Mouse (Mus musculus) thymus, adult 2 months (tissue): ENCODE data around the gene Rsbn1. TPM values are rescaled to one million over a fixed set of nuclear protein-coding genes. Genes with fewer than 3 reads are reported as not detected.

Experiments used
- DNase-seq: peaks from one replicate; pipeline ENCODE4 v3.0.0; 2021
- H3K27ac ChIP-seq: fragments of 200-500 bp; 2 replicates; pipeline ENCODE4 v1.5.1; 2012; ENCODE audit warnings: low read length, control low read depth; ENCODE audit not compliant: control insufficient read depth, insufficient read depth
- H3K27me3 ChIP-seq: fragments of 200-500 bp; 2 replicates; pipeline ENCODE4 v1.6.1; 2012; ENCODE audit warnings: mild to moderate bottlenecking, low read length, moderate library complexity, mixed read lengths; ENCODE audit not compliant: control insufficient read depth, insufficient read depth
- H3K36me3 ChIP-seq: fragments of 200-500 bp; 2 replicates; pipeline ENCODE4 v1.6.1; 2012; ENCODE audit warnings: mild to moderate bottlenecking, low read length, moderate library complexity; ENCODE audit not compliant: control insufficient read depth, insufficient read depth
- H3K4me1 ChIP-seq: fragments of 200-500 bp; replicated peaks from 2 replicates; pipeline ENCODE4 v1.6.1; 2012; ENCODE audit warnings: low read length; ENCODE audit not compliant: control insufficient read depth, insufficient read depth
- H3K4me3 ChIP-seq: fragments of 200-500 bp; 2 replicates; pipeline ENCODE4 v1.5.1; 2012; ENCODE audit warnings: mild to moderate bottlenecking, low read length, control low read depth, moderate library complexity; ENCODE audit not compliant: control insufficient read depth, insufficient read depth
- CTCF ChIP-seq: fragments of 200-500 bp; IDR thresholded peaks from 2 replicates; pipeline ENCODE4 v1.5.1; 2012; ENCODE audit warnings: mild to moderate bottlenecking, control low read depth, low read length, moderate library complexity, borderline replicate concordance; ENCODE audit not compliant: control insufficient read depth, poor library complexity, insufficient read depth; ENCODE audit errors: extremely low read depth
- POLR2A ChIP-seq: fragments of 200-500 bp; IDR thresholded peaks from 2 replicates; pipeline ENCODE4 v1.6.1; 2012; ENCODE audit warnings: mild to moderate bottlenecking, low read length, control low read depth, moderate library complexity; ENCODE audit not compliant: control insufficient read depth, poor library complexity, insufficient read depth; ENCODE audit errors: extremely low read depth
- WGBS: fragments of 180-500 bp; shearing (Covaris S2); methylation state at CpG from one replicate; pipeline ENCODE4 v1.1.7; 2018; 5-methylcytosine and 5-hydroxymethylcytosine counted together
- polyA plus RNA-seq: library from polyadenylated mRNA; depleted of rRNA; stranded (reverse); fragments of >200 nt; gene quantifications from 2 replicates; pipeline ENCODE4 v1.2.3, GENCODE M21; 2012

Gene Rsbn1
- polyA plus RNA-seq, 1 experiment = 10.9 TPM

- DNase-seq = peak; percentile 45
- Histone ChIP-seq H3K36me3 (peaks cover 13% of the 10 kb centered on the region; the same call in 1 of the 2 replicates), H3K27ac (no peak overlapping the region; the same call in 1 of the 2 replicates), H3K4me1 (no peaks in the 10 kb centered on the region), H3K27me3 (no peaks in the 10 kb centered on the region), H3K4me3 (no peak overlapping the region)
- 19% methylated on average over 6 of the region's 6 CpGs for WGBS
- no peak for TF ChIP-seq CTCF
- no peak for TF ChIP-seq POLR2A
These were observed 13.6 kb downstream of the Rsbn1 start for GRCm38 (mm10) chr3:103927511-103927910.

GRCm38 (mm10) chr3:103944794-103945562, 31.1 kb downstream of the Rsbn1 start:
- 98% methylated on average over 1 of the region's 1 CpGs for WGBS
- no peak for DNase-seq
- Histone ChIP-seq H3K4me1 (no peaks in the 10 kb centered on the region), H3K27me3 (no peaks in the 10 kb centered on the region), H3K27ac (no peak overlapping the region), H3K36me3 (no peaks in the 10 kb centered on the region), H3K4me3 (no peak overlapping the region)
- no peak for TF ChIP-seq CTCF
- no peak for TF ChIP-seq POLR2A

- H3K36me3 ChIP-seq = no peaks in the 10 kb centered on the region
- no peak for DNase-seq
- TF ChIP-seq CTCF (no peak), POLR2A (no peak)
- H3K27me3 ChIP-seq = no peaks in the 10 kb centered on the region
- no peak overlapping the region for H3K27ac ChIP-seq
- H3K4me1 ChIP-seq = no peaks in the 10 kb centered on the region
- H3K4me3 ChIP-seq = no peak overlapping the region
- 96% methylated on average over 7 of the region's 7 CpGs for WGBS
These were observed 34.7 kb downstream of the Rsbn1 start for GRCm38 (mm10) chr3:103948666-103949065.

- Histone ChIP-seq H3K4me1 (no peaks in the 10 kb centered on the region), H3K27me3 (no peaks in the 10 kb centered on the region), H3K27ac (no peak overlapping the region), H3K4me3 (no peak overlapping the region), H3K36me3 (peaks cover 39% of the 10 kb centered on the region)
- TF ChIP-seq POLR2A = no peak
- TF ChIP-seq CTCF = no peak
- no peak for DNase-seq
- 93% methylated on average over 3 of the region's 3 CpGs for WGBS
These were observed 46.7 kb downstream of the Rsbn1 start for GRCm38 (mm10) chr3:103960622-103961021.

GRCm38 (mm10) chr3:103967231-103967630, 53.3 kb downstream of the Rsbn1 start:
- H3K27me3 ChIP-seq = no peaks in the 10 kb centered on the region
- TF ChIP-seq CTCF (no peak), POLR2A (no peak)
- H3K4me1 ChIP-seq = no peaks in the 10 kb centered on the region; the same call in 1 of the 2 replicates
- H3K4me3 ChIP-seq = no peak overlapping the region
- H3K36me3 ChIP-seq = peaks cover 12% of the 10 kb centered on the region
- no peak for DNase-seq
- no peak overlapping the region for H3K27ac ChIP-seq
- WGBS = 33% methylated on average over 2 of the region's 2 CpGs

GRCm38 (mm10) chr3:103967861-103968691, 54.2 kb downstream of the Rsbn1 start, which contains the start of gene Phtf1:
Gene Phtf1, plus strand, starts transcription at chr3:103968110.
- under 1% methylated on average over 70 of the region's 70 CpGs for WGBS
- no peaks in the 10 kb centered on the region; the same call in 1 of the 2 replicates for H3K4me1 ChIP-seq
- H3K36me3 ChIP-seq = peaks cover 6% of the 10 kb centered on the region
- no peak for TF ChIP-seq CTCF
- peak; percentile 75 for TF ChIP-seq POLR2A
- peak within 1 kb of the TSS; percentile 92 for H3K4me3 ChIP-seq
- DNase-seq = peak; percentile 85
- peak within 1 kb of the TSS; percentile 67; the same call in 1 of the 2 replicates for H3K27ac ChIP-seq
- no peaks in the 10 kb centered on the region for H3K27me3 ChIP-seq
